Mouse (Mus musculus): ENCODE data around the gene Plcb2.

- TF ChIP-seq CTCF (IDR thresholded peaks at IDR 0.05; ENCODE audit: borderline replicate concordance, insufficient read depth, low read length) (no peak), POLR2A (IDR thresholded peaks at IDR 0.05; ENCODE audit: low read depth, low read length) (no peak)
These were observed 22.2 kb upstream of the Plcb2 start for GRCm38 (mm10) chr2:118750476-118750875.

All from embryonic fibroblast, embryonic 13.5 days (primary cell).